Mouse (Mus musculus): ENCODE data around the gene Tfr2. TPM values are rescaled to one million over a fixed set of nuclear protein-coding genes. Genes with fewer than 3 reads are reported as not detected.

Gene Tfr2
- polyA plus RNA-seq, 1 experiment: 9.2 TPM

DNA sequence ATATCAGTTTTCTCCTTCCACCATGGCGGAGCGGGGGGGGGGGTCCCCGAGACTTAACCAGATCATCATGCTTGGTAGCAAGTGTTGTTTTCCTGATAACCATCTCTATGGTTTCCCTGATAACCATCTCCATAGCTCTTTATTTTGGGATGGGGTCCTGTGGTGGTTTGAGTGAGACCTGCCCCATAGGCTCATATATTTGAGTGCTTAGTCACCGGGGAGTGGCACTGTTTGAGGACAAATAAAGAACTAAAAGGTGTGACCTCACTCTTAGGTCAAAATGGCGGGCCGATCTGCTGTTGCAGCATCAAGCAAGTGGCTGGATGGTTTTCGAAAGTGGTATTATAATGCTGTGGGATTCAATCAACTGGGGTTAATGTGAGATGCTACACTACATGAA, 45.7 kb downstream of the Tfr2 start:
- Histone ChIP-seq H3K36me3 (ENCODE audit: control insufficient read depth) (no peaks in the 10 kb centered on the region), H3K4me1 (ENCODE audit: control insufficient read depth) (peaks cover 11% of the 10 kb centered on the region), H3K27me3 (ENCODE audit: control insufficient read depth) (peaks cover 26% of the 10 kb centered on the region), H3K9me3 (ENCODE audit: control insufficient read depth, low read length) (no peaks in the 10 kb centered on the region), H3K4me3 (replicated peaks) (no peak overlapping the region)
- TF ChIP-seq GATA1 (IDR thresholded peaks at IDR 0.05; ENCODE audit: low read length) (no peak), TAL1 (IDR thresholded peaks at IDR 0.05; ENCODE audit: low read length) (no peak)

DNA sequence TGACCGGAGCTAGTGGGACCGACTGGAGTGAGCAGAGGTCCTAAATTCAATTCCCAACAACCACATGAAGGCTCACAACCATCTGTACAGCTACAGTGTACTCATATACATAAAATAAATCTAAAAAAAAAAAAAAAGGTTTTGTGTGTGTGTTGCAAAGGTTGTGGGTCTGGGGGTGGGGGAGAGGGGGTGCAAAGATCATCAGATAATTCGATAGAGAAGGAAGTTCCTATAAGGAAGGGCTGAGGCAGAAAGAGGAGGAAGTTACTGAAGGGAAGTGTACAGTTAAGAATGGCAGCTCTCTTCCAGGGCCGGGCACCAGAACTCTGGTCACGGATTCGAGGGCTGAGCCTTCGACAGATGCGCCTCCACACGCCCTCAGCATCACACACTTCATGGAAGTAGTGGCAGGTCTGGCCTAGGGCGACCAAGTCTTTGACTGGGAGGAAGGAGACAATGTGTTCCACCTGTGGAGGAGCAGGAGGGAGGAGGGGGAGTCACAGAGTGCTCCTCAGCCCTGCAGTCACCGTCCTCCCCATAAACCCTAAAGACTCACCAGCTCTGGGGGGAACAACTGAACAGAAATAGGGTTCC, 54.4 kb downstream of the Tfr2 start:
- H3K4me1 ChIP-seq (ENCODE audit: control insufficient read depth): peaks cover 20% of the 10 kb centered on the region
- H3K9me3 ChIP-seq (ENCODE audit: control insufficient read depth, low read length): peaks cover 4% of the 10 kb centered on the region
- TF ChIP-seq TAL1 (IDR thresholded peaks at IDR 0.05; ENCODE audit: low read length): no peak
- TF ChIP-seq GATA1 (IDR thresholded peaks at IDR 0.05; ENCODE audit: low read length): no peak
- H3K27me3 ChIP-seq (ENCODE audit: control insufficient read depth): peaks cover 12% of the 10 kb centered on the region
- H3K36me3 ChIP-seq (ENCODE audit: control insufficient read depth): no peaks in the 10 kb centered on the region
- no peak overlapping the region for H3K4me3 ChIP-seq (replicated peaks)

DNA sequence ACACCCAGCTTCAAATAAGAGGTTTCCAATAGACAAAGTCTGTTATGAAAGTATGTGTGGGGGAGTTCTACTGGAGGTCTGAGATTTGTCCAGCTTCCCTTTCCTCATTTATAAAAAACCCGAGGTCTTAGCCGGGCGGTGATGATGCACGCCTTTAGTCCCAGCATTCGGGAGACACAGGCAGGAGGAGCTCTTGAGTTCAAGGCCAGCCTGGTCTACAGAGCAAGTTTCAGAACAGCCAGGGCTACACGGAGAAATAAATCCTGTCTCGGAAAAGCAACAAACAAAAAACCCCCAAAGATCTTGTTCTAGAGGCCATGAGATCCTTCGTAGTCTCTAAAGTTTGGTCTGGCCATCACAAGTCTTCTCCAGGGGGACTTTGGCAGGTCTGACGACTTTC, 58.4 kb downstream of the Tfr2 start:
- no peak for TF ChIP-seq TAL1 (IDR thresholded peaks at IDR 0.05; ENCODE audit: low read length)
- no peak for TF ChIP-seq GATA1 (IDR thresholded peaks at IDR 0.05; ENCODE audit: low read length)
- Histone ChIP-seq H3K36me3 (ENCODE audit: control insufficient read depth) (peaks cover 25% of the 10 kb centered on the region), H3K4me1 (ENCODE audit: control insufficient read depth) (peaks cover 53% of the 10 kb centered on the region), H3K27me3 (ENCODE audit: control insufficient read depth) (peaks cover 2% of the 10 kb centered on the region; the same call in 1 of the 2 replicates), H3K4me3 (replicated peaks) (peak overlapping the region; percentile 99), H3K9me3 (ENCODE audit: control insufficient read depth, low read length) (peaks cover 1% of the 10 kb centered on the region)

DNA sequence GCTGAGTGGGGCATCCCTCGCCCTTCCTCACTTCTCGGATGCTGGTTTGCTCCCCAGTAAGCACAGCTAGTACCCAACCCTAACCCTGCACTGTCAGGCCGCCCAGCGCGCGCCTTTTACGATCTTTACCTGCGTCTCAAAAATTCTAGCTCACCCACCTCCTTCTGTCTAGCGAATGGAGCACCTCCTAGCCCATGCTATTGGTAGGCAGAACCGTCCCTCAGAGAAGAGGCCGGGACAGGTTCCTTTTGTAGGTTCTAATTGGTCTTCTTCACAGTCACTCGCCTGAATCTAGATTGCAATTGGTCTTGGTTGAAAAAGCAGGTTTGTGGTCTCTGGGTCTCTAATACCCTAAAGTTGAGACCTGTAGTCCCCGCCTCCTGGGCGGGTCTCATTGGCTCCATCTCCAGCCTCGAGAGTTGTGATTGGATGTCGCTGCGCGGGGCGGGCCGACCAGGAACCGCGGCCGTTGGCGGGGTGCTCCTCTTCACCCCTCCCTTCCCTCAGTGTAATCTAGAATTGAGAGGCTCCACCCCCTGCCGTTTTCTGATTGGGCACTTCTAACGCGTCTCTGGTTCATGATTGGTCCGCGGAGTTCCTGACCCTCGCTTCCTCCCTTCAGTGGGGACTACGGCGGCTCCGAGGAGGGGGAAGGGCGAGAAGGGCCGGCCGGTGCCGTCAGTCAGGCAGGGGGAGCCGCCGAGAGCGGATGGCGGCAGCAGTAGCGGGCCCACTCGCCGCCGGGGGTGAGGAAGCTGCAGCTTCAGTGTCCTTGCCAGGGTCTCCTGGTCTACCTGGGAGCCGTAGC, 59.1 kb downstream of the Tfr2 start, which contains the start of the genes Fbxo24, Lrch4 and Gm20605:
TSS of gene Fbxo24 (minus strand) at position 505 of the 808 bp plus-strand sequence.
TSS of gene Lrch4 (plus strand) at position 624 of the 808 bp plus-strand sequence.
TSS of gene Gm20605 (plus strand) at position 678 of the 808 bp plus-strand sequence.
- Histone ChIP-seq H3K27me3 (ENCODE audit: control insufficient read depth) (peaks cover 2% of the 10 kb centered on the region; the same call in 1 of the 2 replicates), H3K36me3 (ENCODE audit: control insufficient read depth) (peaks cover 32% of the 10 kb centered on the region), H3K4me1 (ENCODE audit: control insufficient read depth) (peaks cover 56% of the 10 kb centered on the region), H3K4me3 (replicated peaks) (peak within 1 kb of the TSS; percentile 99), H3K9me3 (ENCODE audit: control insufficient read depth, low read length) (no peaks in the 10 kb centered on the region)
- TF ChIP-seq TAL1 (IDR thresholded peaks at IDR 0.05; ENCODE audit: low read length) (no peak), GATA1 (IDR thresholded peaks at IDR 0.05; ENCODE audit: low read length) (no peak)

DNA sequence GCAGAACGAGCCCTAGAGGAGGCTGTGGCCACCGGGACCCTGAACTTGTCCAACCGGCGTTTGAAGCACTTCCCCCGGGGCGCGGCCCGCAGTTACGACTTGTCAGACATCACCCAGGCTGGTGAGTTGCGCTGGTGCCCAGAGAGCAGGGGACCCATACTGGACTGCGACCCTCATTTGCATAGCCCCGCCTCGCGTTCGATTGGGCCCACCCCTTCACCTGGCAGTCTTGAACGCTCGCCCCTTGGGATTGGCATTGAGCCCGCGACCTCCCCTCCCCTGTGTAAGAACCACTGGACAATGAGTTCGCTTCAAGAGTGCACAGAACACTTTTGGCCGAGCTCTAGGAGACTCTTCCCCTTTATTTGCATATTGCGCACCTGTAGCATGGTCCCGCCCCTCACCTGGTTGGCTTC, 59.7 kb downstream of the Tfr2 start:
- TF ChIP-seq GATA1 (IDR thresholded peaks at IDR 0.05; ENCODE audit: low read length) (no peak), TAL1 (IDR thresholded peaks at IDR 0.05; ENCODE audit: low read length) (no peak)
- Histone ChIP-seq H3K27me3 (ENCODE audit: control insufficient read depth) (peaks cover 2% of the 10 kb centered on the region; the same call in 1 of the 2 replicates), H3K36me3 (ENCODE audit: control insufficient read depth) (peaks cover 38% of the 10 kb centered on the region), H3K9me3 (ENCODE audit: control insufficient read depth, low read length) (no peaks in the 10 kb centered on the region), H3K4me1 (ENCODE audit: control insufficient read depth) (peaks cover 54% of the 10 kb centered on the region), H3K4me3 (replicated peaks) (peak overlapping the region; percentile 99)

DNA sequence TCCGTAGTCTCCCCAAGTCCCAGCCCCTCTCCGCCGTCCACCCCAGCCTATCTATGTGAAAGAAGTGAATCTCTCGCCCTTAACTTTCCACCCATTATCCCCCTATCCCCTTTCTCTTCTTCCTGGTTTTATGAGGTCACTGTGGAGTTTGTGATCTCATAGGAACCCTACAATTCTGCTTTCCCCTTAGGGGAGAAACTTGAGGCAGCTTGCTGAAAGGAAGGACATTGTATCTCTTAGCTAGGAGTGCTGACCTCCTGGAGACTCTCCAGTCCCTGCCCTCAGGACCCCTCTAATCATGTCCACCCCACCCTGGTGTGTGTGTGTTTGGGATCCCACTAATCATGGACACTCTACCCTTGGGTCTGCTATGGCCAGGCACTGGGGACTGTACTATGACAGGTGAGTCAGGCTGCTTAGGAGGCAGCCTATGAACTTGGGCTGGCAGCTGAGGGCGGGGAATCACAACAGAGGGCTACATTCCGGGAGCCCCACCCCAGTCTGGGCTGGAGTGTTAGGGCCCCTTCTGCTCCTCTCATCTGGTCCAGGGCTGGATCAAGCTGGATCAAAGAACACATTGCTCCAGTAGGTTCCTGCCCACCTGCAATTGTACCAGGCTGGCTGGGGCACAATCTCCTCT, 60.4 kb downstream of the Tfr2 start:
- no peaks in the 10 kb centered on the region for H3K9me3 ChIP-seq (ENCODE audit: control insufficient read depth, low read length)
- peak overlapping the region; percentile 99 for H3K4me3 ChIP-seq (replicated peaks)
- H3K27me3 ChIP-seq (ENCODE audit: control insufficient read depth): no peaks in the 10 kb centered on the region
- peaks cover 54% of the 10 kb centered on the region for H3K4me1 ChIP-seq (ENCODE audit: control insufficient read depth)
- H3K36me3 ChIP-seq (ENCODE audit: control insufficient read depth): peaks cover 45% of the 10 kb centered on the region
- TF ChIP-seq GATA1 (IDR thresholded peaks at IDR 0.05; ENCODE audit: low read length) (no peak), TAL1 (IDR thresholded peaks at IDR 0.05; ENCODE audit: low read length) (no peak)

DNA sequence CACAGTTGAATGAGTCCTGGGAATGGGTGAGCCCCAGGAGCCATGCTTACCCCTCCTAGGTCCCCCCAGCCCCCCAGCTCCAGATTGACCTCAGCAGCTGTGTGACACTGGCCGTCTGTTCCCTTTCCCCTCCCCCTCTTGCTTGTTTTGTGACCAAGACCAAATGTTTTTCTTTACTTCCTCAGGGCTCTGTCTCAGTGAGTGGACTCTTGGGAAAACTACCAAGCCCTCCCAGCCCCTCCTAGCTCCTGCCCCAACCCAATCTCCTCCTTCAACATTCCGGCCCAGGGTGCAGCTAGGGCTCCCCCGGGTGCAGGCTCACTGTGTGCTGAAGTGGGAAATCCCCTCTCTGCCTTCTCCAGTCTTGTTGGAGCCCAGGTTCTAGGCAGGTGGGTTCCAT, 61.0 kb downstream of the Tfr2 start:
- Histone ChIP-seq H3K27me3 (ENCODE audit: control insufficient read depth) (no peaks in the 10 kb centered on the region), H3K9me3 (ENCODE audit: control insufficient read depth, low read length) (no peaks in the 10 kb centered on the region), H3K36me3 (ENCODE audit: control insufficient read depth) (peaks cover 51% of the 10 kb centered on the region), H3K4me1 (ENCODE audit: control insufficient read depth) (peaks cover 54% of the 10 kb centered on the region), H3K4me3 (replicated peaks) (peak overlapping the region; percentile 99)
- TF ChIP-seq GATA1 (IDR thresholded peaks at IDR 0.05; ENCODE audit: low read length) (no peak), TAL1 (IDR thresholded peaks at IDR 0.05; ENCODE audit: low read length) (no peak)

DNA sequence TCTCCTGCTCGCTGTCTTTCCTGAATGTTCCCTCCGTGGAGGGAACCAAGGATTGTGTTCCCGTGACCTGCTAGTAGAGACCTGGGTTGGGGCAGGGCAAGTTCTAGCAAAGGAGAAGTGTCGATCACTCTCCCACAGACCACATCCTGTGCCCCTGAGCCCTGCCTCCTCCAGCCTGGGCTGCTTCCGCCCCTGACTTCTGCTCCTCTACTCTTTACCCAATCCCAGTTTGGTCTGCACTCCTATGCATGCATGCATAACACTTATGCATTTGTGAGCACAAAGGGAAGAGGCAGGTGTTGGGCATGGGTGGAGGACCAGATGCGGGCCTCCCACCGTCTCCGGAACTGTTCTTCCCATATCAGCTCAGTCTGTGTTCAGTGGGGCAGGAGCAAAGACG, 61.5 kb downstream of the Tfr2 start:
- H3K27me3 ChIP-seq (ENCODE audit: control insufficient read depth): no peaks in the 10 kb centered on the region
- H3K9me3 ChIP-seq (ENCODE audit: control insufficient read depth, low read length): no peaks in the 10 kb centered on the region
- H3K4me3 ChIP-seq (replicated peaks): peak overlapping the region; percentile 99
- TF ChIP-seq TAL1 (IDR thresholded peaks at IDR 0.05; ENCODE audit: low read length) (no peak), GATA1 (IDR thresholded peaks at IDR 0.05; ENCODE audit: low read length) (no peak)
- H3K4me1 ChIP-seq (ENCODE audit: control insufficient read depth): peaks cover 54% of the 10 kb centered on the region
- H3K36me3 ChIP-seq (ENCODE audit: control insufficient read depth): peaks cover 57% of the 10 kb centered on the region

DNA sequence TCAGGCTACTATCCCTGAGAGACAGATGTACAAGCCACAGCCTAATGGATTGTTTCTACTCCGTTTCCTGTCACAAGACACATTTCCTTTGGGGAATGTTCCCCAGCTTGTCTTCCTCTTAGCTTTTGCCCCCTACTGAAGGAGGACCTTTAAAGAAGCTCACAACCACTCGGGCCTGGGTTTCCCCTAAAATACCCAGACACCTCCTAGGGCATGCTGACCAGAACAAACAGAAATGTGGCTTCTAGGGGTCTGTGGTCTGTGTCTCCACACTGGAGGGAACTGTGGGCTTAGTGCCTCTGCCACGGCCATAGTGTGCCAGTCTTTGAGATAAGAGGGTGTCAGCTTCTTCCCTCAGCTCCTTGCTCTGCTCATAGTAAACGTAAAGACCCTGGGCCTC, 62.0 kb downstream of the Tfr2 start:
- Histone ChIP-seq H3K4me1 (ENCODE audit: control insufficient read depth) (peaks cover 54% of the 10 kb centered on the region), H3K27me3 (ENCODE audit: control insufficient read depth) (no peaks in the 10 kb centered on the region), H3K36me3 (ENCODE audit: control insufficient read depth) (peaks cover 61% of the 10 kb centered on the region), H3K4me3 (replicated peaks) (peak overlapping the region; percentile 99), H3K9me3 (ENCODE audit: control insufficient read depth, low read length) (no peaks in the 10 kb centered on the region)
- TF ChIP-seq TAL1 (IDR thresholded peaks at IDR 0.05; ENCODE audit: low read length) (no peak), GATA1 (IDR thresholded peaks at IDR 0.05; ENCODE audit: low read length) (no peak)

Measured in erythroblast, embryonic 14.5 days (primary cell).